Mouse (Mus musculus) c-Kit-positive CD71-negative TER-119-negative erythroid progenitor cells, embryonic 14.5 days (primary cell): ENCODE data around the gene Atf6b.

Experiments
- DNase-seq: peaks from one replicate; pipeline ENCODE4 v3.0.0-alpha.2; 2013; ENCODE audit warnings: low read depth

Gene Atf6b

GRCm38 (mm10) chr17:34670235-34670634 is 23.3 kb downstream of the Atf6b start, which contains the start of gene Tnxb:
Gene Tnxb (plus strand): TSS chr17:34670535.
- no peak for DNase-seq

- no peak for DNase-seq
Observed at GRCm38 (mm10) chr17:34671151-34672066, 24.5 kb downstream of the Atf6b start.

DNA sequence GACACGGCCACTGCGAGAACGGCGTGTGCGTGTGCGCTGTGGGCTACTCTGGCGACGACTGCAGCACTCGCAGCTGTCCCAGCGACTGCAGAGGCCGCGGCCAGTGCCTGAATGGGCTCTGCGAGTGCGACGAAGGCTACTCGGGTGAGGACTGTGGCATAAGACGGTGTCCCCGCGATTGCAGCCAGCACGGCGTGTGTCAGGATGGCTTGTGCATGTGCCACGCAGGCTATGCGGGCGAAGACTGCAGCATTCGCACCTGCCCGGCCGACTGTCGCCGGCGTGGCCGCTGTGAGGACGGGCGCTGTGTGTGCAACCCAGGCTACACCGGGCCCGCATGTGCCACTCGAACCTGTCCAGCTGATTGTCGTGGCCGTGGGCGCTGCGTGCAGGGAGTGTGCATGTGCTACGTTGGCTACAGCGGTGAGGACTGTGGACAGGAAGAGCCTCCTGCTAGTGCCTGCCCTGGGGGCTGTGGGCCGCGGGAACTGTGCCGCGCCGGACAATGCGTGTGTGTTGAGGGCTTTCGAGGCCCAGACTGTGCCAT is 25.4 kb downstream of the Atf6b start:
- no peak for DNase-seq

- DNase-seq = no peak
Observed at GRCm38 (mm10) chr17:34673139-34673538, 26.2 kb downstream of the Atf6b start.

DNA sequence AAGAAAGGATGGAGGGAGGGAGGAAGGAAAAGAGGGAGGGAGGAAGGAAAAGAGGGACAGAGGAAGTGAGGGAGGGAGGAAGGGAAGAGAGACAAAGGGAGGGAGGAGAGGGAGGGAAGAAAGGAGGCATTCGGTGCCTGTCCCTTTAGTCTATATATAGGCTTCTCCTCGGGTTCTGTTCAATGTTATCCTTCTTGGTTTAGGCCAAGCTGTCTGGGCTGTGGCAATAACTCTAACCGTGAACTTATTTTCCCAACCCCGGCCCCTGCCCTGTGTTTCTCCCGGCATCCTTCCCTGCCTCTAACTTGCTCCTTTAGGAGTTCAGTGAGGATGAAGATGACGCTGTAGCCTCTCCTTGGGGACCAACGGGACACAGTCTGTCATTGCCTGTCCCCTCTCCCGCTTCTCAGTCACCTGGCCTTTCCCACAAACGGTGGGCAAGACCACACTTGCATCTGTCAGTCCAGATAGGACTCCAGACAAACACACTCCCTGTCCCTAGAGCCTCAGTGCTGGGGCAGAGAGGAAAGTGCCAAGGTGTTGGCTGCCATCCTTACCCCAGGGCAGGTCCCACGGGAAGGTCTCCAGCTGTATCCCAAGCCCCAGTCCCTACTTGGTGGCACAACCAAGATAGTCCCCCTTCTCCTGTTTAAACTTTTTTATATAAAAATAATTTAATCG is 27.7 kb downstream of the Atf6b start:
- DNase-seq = no peak

GRCm38 (mm10) chr17:34675205-34676092 is 28.5 kb downstream of the Atf6b start:
- no peak for DNase-seq

DNA sequence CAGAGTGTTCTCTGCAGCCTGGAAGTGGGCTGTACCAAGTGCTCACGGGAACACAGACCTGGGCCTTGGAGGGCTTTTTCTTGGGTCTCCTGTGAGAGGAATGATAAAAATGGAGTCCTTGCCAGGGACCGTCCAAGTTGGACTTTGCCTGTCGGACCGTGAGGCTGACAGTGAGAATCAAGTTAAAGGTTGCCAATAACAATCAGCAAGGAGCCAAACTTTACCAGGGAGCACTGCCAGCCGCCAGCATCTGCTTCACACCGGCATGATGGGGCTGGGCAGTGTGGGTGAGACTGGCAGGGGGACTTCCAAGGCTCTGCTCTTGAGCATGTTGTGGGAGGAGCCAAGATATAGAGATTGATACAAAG is 29.1 kb downstream of the Atf6b start:
- DNase-seq = no peak

DNA sequence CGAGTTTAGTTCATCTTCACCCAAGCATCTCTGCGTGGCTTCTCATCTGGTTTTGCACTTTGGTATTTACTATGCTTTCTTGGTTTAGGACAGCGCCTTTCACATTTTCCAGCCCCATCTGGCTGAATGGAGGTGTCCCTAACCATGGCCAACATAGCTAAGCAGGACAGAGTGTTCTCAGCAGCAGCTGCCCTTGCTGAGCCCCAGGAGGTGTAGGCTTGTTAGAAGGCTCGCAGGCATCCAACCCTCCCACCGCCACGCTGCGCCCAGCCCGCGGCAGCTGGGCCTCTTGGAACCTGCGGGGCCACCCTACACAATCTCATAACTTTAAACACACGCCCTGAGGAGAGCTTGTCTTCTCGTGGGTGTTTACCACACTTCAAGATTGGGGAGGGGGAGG is 29.7 kb downstream of the Atf6b start:
- no peak for DNase-seq

- no peak for DNase-seq
Observed at GRCm38 (mm10) chr17:34680191-34680590, 33.2 kb downstream of the Atf6b start.

GRCm38 (mm10) chr17:34680621-34681020 is 33.7 kb downstream of the Atf6b start:
- DNase-seq = no peak

DNA sequence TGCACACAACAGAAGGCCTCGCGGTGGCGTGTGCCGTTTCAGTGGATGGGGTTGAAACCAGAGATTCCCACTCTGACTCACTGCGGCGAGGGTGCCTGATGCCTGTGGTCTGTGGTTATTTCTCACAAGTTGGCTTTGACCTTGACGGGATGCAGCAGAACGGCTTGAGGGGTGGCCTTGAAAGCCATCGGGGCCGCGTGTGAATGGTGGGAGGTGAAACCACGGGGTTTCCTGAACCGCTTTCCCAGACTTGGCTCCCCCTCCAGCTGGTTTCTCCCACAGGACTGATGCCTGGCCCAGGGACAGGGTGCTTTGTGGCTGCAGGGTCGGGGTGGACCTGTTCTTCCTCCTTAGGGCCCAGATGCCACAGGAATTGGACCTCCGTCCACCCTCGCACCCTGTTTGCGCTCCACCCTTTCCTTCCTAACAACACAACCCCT is 34.2 kb downstream of the Atf6b start:
- peak; percentile 39 for DNase-seq

DNA sequence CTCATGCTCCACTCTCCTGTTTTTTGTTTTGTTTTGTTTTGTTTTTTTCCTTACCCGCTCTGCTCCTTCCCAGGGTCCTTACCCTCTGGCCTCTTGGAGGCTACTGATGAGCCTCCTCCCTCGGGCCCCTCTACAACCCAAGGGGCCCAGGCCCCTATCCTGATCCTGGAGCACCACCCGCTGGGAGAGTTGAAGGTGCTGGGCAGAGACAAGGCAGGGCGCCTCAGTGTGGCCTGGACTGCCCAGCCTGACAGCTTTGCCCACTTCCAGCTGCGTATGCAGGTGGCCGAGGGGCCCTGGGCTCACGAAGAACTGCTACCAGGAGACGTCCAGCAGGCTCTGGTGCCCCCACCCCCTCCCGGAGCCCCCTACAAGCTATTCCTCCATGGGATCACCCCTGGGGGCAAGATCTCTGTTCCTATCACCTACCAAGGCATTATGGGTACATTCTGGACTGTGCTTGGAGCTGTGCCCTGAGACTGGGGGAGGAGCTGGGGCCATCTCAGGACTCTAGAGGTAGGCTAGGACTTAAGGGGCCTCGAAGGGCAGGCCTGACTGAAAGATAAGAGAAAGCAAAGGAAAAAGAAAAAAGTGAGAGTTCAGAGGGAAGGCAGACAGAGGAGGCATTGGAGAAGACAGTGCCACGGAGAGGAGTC is 35.1 kb downstream of the Atf6b start:
- no peak for DNase-seq

DNA sequence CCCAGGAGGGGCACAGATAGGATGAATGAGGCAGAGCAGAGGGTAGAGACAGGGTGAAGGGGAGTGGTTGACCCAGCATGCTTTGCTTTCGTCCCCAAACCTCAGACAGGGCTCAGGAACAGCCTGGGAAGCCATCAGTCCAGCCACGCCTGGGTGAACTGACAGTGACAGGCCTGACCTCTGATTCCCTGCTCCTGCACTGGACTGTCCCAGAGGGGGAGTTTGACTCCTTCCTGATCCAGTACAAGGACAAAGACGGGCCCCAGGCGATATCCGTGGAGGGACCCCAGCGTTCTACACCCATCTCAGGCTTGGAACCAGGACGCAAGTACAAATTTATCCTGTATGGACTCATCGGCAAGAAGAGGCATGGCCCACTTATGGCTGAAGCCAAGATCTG is 36.2 kb downstream of the Atf6b start:
- DNase-seq = no peak

GRCm38 (mm10) chr17:34683686-34684220 is 36.8 kb downstream of the Atf6b start:
- no peak for DNase-seq

GRCm38 (mm10) chr17:34684253-34684893 is 37.4 kb downstream of the Atf6b start:
- peak; percentile 17 for DNase-seq

DNA sequence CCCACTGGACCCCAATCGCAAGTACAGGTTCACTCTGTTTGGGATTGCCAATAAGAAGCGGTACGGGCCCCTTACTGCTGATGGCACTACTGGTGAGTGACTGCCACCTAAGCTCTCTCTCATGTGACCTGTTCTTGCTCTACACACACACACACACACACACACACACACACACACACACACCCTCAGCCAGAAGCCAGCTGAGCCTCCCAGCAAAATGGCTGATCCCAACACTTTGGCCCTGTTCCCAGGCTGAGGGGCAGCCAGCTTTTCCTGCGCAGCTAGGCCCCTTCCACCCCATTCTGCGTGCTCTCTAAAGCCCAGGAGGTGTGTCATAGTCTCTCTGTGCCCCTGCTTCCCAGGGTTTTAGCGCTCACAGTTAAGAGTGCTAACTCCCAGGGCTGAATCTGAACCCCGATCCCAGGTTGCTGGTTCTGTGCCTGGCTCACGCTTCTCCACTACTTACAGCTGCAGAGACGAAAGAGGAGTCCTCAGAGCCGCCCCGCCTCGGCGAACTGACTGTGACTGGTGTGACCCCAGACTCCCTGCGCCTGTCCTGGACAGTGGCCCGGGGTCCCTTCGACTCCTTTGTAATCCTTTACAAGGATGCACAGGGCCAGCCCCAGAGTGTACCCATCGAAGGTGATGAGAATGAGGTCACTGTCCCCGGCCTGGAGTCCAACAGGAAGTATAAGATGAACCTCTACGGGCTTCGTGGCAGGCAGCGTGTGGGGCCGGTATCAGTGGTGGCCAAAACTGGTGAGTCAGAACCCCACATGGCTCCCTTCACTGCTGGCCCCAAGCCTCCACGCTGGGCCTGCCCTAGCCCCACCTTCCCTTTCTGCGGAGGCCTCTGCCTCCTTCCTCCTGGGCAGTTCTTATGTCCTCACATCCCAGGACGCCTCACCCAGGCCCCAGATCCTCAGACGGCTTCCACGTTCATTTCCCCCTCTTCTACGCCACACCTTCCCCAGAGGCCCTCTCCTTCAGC is 38.5 kb downstream of the Atf6b start:
- DNase-seq = peak; percentile 29

- DNase-seq = no peak
Observed at GRCm38 (mm10) chr17:34688889-34689288, 41.9 kb downstream of the Atf6b start.

GRCm38 (mm10) chr17:34690458-34690857 is 43.5 kb downstream of the Atf6b start:
- DNase-seq = no peak

DNA sequence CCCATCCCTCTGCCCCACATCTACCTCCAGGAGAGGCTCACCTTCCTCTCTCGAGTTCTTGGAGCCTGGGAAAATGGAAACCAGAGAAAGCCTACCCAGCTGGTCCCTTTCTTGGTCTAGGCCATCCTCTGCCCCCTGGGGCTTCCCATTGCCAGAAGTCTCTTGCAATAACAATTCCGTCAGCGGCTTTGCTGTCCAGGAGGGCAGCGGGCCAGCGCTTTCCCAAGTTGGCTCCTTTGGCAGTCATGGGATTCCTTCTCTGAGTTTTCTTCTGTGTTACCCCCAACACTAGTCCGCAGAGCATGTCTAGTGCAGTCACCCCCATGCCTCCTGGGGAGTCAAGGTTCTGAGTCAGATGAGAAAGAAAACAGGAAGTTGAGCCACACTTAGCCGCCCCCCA is 46.0 kb downstream of the Atf6b start:
- DNase-seq = no peak
